Mouse (Mus musculus): ENCODE measurements around the gene Gm13283.
"Not testable (repeated sequence)": the region's sequence is repeated elsewhere in the genome, so short reads cannot be mapped to it uniquely, and the experiment has no call there.

The Gm13283 gene

GRCm38 (mm10) chr4:88759610-88760268, at the start of gene Gm13283:
Gm13283 (plus strand) TSS chr4:88760119.
- peak; percentile 22 for DNase-seq (ENCODE audit: low spot score)

DNA sequence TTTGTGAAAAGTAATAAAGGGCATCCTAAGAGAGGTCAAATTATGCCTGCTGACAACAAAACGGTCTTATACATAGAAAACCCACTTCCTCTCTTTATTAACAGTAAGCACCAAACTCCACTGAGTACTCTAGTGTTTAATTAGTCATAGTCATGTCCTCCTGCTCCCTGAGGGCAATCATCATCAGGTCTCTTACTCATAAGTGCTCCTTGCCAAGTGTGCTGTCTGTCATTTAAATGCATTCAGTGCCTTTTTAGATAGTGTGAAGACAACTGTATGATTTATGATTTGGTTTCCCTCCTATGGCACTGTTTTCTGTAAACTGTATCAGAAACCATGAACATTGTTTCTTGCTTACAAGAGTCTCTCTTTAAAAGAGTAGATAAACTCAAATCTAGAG, 45.6 kb upstream of the Gm13283 start:
- DNase-seq (ENCODE audit: low spot score): no peak

DNA sequence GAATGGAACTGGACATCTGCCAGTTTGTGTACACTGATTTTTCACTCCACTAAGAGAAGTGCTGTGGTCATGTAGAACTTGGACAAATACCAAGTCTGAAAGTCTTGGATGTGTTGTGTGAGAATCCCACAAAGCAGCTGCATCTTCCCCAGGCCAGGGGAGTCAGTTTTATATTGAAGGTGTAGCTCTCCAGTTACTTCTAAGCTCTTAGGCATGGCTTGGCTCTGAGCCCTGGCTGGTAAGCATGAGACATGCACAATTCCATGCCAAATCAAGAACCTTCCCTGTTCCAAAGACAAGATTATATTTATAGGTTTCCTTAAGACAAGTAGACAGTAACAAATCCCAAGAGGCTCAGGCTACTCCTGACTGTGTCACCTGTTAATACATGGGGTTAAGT, 44.9 kb upstream of the Gm13283 start:
- peak; percentile 17 for DNase-seq (ENCODE audit: low spot score)

- no peak for DNase-seq (ENCODE audit: low spot score)
These were observed 41.2 kb upstream of the Gm13283 start for GRCm38 (mm10) chr4:88718715-88719114.

DNA sequence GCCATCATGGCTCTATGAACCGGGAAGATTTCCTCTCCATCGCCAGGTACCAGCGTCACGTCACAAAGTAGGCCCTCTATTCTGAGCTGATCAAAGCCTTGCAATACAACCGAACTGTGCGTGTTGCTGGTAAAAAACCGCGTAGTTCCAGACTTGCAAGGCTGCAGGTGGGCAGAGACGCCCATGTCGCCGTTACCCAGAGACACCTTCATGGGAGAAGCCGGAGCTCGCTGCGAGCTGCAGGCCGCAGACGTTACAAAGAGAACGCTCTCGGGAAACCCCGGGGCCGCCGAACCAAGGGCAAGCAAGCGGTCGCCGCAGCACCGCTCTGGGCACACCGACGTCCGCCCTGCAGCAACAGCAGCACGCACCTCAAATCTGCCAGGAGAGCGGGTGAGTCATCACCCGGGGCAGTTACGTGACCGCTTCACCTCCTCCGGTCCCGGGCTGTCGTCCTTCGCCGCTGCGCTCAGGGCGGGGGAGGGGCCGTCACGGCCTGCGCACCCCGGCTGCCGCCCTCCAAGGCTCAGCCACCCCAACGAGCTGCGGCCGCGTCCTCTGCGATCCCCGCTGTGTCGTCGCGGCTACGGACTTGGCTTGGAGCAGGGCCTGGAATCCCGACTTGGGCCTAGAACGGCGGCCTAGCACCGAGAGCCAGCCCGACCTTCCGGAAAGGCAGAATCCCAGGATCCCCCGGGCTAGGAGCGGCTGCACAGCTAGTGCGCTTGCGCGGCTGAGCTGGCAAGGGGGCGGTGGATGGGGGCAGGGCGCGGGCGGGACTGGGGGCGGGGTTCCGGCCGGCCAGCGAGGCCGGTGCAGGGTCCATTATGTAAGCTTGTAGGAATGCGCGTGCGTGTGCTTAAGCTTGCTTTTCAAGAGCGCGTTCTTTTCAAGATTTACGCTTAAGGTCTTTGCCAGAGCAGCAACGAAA, 37.9 kb upstream of the Gm13283 start, which contains the start of the genes Gm26566 and Klhl9:
Gm26566 (plus strand) TSS at position 15 of the 931 bp plus-strand sequence.
Klhl9 (minus strand) TSS at position 675 of the 931 bp plus-strand sequence.
- peak; percentile 92 for DNase-seq (ENCODE audit: low spot score)

DNA sequence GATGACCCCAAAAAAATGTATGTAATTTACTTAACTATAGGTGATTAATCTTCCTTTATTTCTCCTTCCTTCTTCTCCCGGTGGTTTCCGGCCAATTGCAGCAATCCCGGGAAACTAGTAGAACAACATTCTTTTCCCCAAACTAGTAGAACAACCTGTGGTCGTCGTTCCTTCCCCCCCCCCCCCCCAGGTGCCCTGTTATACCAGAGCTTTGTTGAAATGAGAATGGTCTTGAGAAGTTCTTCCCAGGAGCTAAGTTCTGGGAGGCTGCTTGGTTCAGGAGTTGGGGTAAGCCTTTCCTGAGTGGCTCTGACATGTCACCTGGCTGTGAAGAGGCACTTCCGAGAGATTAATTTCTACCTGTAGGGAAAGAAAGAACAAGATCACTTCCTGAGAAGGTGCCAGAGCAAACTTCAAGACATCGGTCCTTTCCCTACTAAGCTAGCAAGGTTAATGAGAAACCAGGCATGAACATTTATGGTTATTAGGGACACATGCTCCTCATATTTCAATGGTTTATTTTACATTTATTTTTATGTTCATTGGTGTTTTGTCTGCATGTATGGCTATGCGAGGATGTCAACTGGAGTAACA, 36.3 kb upstream of the Gm13283 start:
- DNase-seq (ENCODE audit: low spot score): no peak

- DNase-seq (ENCODE audit: low spot score): no peak
These were observed 33.2 kb upstream of the Gm13283 start for GRCm38 (mm10) chr4:88726727-88727126.

DNA sequence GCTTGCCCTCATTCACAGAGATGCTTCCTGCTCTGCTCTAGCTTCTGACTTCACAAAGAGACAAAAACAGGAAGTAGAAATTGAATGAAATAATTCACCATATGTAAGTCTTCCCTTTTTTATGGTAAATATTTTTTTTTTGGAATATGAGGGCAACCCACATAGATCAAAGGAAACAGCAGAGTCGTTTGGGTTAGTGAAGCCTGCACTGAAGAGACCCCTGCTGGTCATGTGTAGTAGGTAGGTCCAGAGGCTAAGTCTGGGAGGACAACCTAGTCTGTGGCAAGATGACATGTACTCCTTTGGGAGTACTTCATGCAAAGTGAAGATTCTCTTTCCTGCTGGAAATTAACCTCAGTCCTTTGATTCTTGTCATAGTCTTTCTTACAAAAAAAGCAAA, 32.6 kb upstream of the Gm13283 start:
- DNase-seq (ENCODE audit: low spot score): peak; percentile 40

GRCm38 (mm10) chr4:88738480-88738879, 21.4 kb upstream of the Gm13283 start:
- DNase-seq (ENCODE audit: low spot score): peak; percentile 76

DNA sequence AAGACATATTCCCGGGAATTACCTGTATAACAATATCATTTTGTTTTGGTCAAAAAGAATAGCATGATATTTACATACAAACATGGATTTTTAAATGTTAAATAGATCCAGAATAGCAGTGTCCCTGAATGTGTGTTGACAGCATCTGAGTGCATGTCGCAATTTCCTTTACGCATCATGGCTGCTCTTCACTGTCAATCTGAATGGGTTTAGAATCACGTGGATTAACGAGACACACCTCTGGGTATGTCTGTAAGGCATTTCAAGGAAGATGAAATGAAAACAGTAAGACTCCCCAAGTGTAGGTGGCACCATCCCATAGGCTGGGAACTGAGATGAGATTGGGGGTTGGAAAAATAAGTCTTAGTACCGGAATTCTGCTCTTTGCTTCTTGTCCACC, 20.9 kb upstream of the Gm13283 start:
- no peak for DNase-seq (ENCODE audit: low spot score)

DNA sequence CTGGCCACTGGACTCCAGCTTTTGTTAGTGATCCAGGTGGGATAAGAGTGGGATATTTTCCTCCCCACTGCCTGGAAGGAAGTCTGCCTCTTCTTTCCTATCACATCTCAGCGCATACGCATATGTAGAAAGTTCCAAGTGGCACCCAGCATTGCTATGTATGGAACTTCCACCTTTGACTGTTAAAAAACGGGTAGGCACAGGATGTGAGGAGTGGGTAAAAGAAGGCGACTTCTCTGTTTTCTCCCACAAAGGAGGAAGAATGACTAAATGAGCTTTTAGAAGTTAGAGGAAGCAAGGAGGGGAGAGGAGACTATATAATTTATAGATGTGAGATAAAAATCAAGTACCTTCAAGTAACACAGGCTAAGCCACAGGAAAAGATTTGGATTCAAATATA, 18.5 kb upstream of the Gm13283 start:
- no peak for DNase-seq (ENCODE audit: low spot score)

- no peak for DNase-seq (ENCODE audit: low spot score)
These were observed 17.0 kb upstream of the Gm13283 start for GRCm38 (mm10) chr4:88742771-88743371.

DNA sequence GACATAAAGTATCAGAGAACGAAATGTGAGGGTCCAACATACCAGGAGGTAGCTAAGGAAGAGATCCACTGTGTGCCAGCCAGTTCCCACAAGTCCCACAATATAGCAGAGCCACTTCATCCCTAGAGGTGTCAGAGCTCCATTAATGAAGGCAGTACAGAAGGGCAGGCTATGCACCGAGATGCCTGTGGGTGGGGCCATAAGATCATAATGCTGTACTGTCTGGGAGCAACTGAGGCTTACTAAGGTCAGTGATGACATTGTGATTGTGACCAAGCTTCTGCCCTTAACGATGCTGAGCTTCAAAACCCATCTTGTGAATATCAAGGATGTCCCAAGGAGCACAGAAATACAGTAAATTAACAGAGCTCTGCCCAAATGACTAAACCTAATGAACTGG, 15.7 kb upstream of the Gm13283 start:
- no peak for DNase-seq (ENCODE audit: low spot score)

DNA sequence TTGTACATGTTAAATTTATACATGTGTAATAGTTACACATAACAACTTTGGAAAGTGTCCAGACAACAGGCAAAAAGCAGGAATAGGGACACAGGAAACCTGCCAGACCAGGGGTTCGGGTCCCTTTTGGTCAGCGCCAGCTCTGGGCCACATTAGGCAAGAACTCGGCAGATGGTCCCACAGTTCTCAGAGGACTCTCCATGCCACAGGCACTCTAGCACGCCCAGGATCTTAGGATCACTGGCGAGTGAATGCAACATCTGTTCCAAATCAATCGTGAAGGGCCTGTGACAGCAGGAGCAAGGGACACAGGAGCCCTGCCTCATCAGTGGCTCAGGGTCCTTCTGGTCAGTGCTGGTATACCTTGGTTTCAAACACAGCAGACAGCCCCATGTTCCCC, 10.0 kb upstream of the Gm13283 start:
- no peak for DNase-seq (ENCODE audit: low spot score)

GRCm38 (mm10) chr4:88754818-88755340, 5.0 kb upstream of the Gm13283 start, which contains the start of gene Gm13271:
Gm13271 (plus strand) TSS chr4:88754868.
- peak; percentile 62 for DNase-seq (ENCODE audit: low spot score)

DNA sequence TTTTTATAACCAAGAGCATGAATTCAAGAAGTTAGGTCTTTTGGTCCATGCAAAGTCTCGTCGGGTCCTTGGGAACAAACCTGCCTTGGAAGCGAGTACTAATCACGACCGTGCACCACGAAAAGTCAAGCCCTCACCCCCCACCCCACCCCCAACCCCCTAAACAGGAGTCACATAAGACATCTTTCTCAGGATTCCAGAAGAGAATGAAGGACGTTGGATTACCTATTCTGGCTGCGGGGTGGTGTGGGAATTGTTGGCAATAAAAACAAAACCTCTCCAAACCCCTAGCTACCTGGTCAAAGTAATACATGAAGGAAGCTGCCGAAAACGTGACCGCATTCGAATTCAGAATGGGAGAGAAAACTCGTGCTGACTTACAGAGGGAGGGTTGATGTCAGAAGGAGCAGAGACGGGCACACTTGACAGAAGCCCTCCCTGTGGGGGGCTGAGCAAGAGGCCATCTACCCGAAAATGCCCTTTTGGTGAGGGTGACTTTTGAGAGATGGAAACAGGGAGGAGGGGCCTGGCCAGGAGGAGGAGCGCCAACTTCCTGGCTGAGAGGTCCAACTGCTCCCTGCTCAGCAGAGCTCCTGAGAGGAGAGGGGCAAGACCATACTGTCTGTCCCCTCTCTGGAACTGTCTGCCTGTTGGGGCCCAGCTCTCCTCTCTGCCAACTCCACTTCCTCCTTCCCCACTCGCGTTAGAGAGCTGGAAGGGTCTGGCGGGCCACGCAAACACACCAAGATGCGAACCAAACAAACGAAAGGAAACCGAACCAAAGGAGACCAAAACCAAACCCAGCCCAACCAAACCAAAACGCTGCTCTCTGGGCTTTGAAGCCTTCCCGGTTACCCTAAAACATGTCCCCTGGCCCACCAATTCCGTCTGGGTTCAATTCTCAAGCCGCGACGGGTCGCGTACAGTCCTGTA, 3.1 kb upstream of the Gm13283 start:
- peak; percentile 12 for DNase-seq (ENCODE audit: low spot score)

DNA sequence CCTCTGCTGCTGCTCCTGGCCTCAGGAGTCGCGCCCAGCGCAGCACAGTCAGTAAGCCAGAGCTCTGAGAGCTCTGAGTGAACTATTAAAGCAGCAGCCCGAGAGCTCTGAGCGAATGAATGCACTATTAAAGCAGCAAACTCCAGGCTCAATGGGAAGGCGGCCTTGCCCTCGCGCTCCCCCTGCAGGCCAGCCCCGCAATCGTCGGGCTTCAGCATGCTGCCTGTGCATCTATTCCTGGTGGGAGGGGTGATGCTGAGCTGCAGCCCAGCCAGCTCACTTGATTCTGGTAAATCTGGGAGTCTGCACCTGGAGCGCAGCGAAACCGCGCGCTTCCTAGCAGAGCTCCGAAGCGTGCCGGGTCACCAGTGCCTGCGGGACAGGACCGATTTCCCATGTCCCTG, 2.3 kb upstream of the Gm13283 start:
- peak; percentile 87 for DNase-seq (ENCODE audit: low spot score)

- DNase-seq (ENCODE audit: low spot score): not testable (repeated sequence)
These were observed 1.2 kb upstream of the Gm13283 start for GRCm38 (mm10) chr4:88758751-88759150.

- peak; percentile 80 for DNase-seq (ENCODE audit: low spot score)
These were observed 512 bp downstream of the Gm13283 start for GRCm38 (mm10) chr4:88760431-88760830.

- DNase-seq (ENCODE audit: low spot score): peak; percentile 71
These were observed 1.9 kb downstream of the Gm13283 start for GRCm38 (mm10) chr4:88761776-88762175.

DNA sequence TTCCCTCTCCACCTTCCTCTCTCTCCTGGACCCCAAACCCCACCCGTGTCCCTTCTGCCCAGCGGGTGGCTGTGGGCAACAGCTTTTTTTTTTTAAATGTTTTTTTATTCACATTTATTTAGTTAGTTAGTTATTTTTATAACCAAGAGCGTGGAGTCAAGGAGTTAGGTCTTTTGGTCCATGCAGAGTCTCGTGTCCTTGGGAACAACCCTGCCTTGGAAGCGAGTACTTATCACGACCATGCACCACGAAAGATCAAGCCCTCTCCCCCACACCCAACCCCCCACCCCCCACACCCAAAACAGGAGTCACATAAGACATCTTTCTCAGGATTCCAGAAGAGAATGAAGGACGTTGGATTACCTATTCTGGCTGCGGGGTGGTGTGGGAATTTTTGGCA, 2.4 kb downstream of the Gm13283 start:
- peak; percentile 10 for DNase-seq (ENCODE audit: low spot score)

Data from urinary bladder, postnatal 14 days (tissue).